ENCODE assay signal across 8 mouse cellular contexts in genomic region chr8:84471271-84471995, GRCm38 (mm10).
DNase-seq lines count a peak whose midpoint lies in the region; ATAC-seq and TF ChIP-seq lines count a peak whose summit lies in the region.

No protein-coding gene starts in this region.

- H3K36me3 ChIP-seq in forebrain, embryonic 11.5 days (ENCODE audit: control insufficient read depth, insufficient read depth, low read length) = no peaks in the 10 kb centered on the region
- H3K36me3 ChIP-seq in forebrain, embryonic 13.5 days (ENCODE audit: poor library complexity, severe bottlenecking) = no peaks in the 10 kb centered on the region
- H3K36me3 ChIP-seq in lung, embryonic 14.5 days (ENCODE audit: insufficient read depth) = no peaks in the 10 kb centered on the region

- H3K9ac ChIP-seq in forebrain, embryonic 11.5 days (ENCODE audit: low read length) = no peak overlapping the region
- H3K9ac ChIP-seq in forebrain, embryonic 13.5 days = no peak overlapping the region
- H3K9ac ChIP-seq in lung, embryonic 14.5 days = no peak overlapping the region

- H3K27me3 ChIP-seq in forebrain, embryonic 11.5 days (ENCODE audit: control insufficient read depth, insufficient read depth, low read length) = no peaks in the 10 kb centered on the region
- H3K27me3 ChIP-seq in forebrain, embryonic 13.5 days = no peaks in the 10 kb centered on the region
- H3K27me3 ChIP-seq in lung, embryonic 14.5 days (ENCODE audit: insufficient read depth, low read length) = no peaks in the 10 kb centered on the region

- WGBS in forebrain, embryonic 11.5 days = 60% methylated on average over 9 of the region's 9 CpGs
- 63% methylated on average over 9 of the region's 9 CpGs for WGBS in forebrain, embryonic 13.5 days
- WGBS in lung, embryonic 14.5 days = 37% methylated on average over 9 of the region's 9 CpGs

- H3K4me1 ChIP-seq in forebrain, embryonic 11.5 days (replicated peaks; ENCODE audit: control insufficient read depth, insufficient read depth, low read length) = no peaks in the 10 kb centered on the region
- no peaks in the 10 kb centered on the region for H3K4me1 ChIP-seq in forebrain, embryonic 13.5 days
- no peaks in the 10 kb centered on the region for H3K4me1 ChIP-seq in lung, embryonic 14.5 days (ENCODE audit: insufficient read depth)

- DNase-seq in forebrain, embryonic 11.5 days (ENCODE audit: low spot score) = peak; percentile 84
- peak; percentile 26 for DNase-seq in A20 (ENCODE audit: low read depth, low spot score)
- DNase-seq in c-Kit-positive CD71-negative TER-119-negative erythroid progenitor cells, embryonic 14.5 days (ENCODE audit: low read depth) = peak; percentile 35
- peak; percentile 34 to 70 for DNase-seq in gastrocnemius, postnatal 4 days (ENCODE audit: low spot score in 2 of 2)
- peak; percentile 91 for DNase-seq in lung, embryonic 14.5 days
- peak; percentile 48 for DNase-seq in thymus, postnatal 14 days
- no peak for DNase-seq in right cerebral cortex, postnatal 36 days (ENCODE audit: low spot score in 2 of 2)

- no peak overlapping the region for H3K27ac ChIP-seq in forebrain, embryonic 11.5 days (ENCODE audit: low read depth, low read length)
- H3K27ac ChIP-seq in forebrain, embryonic 13.5 days = no peak overlapping the region
- H3K27ac ChIP-seq in lung, embryonic 14.5 days (ENCODE audit: low read depth) = no peak overlapping the region

- no peak overlapping the region for H3K4me3 ChIP-seq in forebrain, embryonic 11.5 days (ENCODE audit: low read depth, low read length)
- no peak overlapping the region for H3K4me3 ChIP-seq in forebrain, embryonic 13.5 days
- no peak overlapping the region for H3K4me3 ChIP-seq in lung, embryonic 14.5 days (ENCODE audit: low read depth, low read length)

- ATAC-seq in forebrain, embryonic 11.5 days (replicated peaks; ENCODE audit: low FRiP score) = no peak
- ATAC-seq in forebrain, embryonic 13.5 days = no peak
- ATAC-seq in lung, embryonic 14.5 days (ENCODE audit: insufficient read depth) = no peak

- H3K4me2 ChIP-seq in forebrain, embryonic 11.5 days (ENCODE audit: low read depth, low read length, severe bottlenecking) = no peak overlapping the region
- H3K4me2 ChIP-seq in forebrain, embryonic 13.5 days = no peak overlapping the region
- no peak overlapping the region for H3K4me2 ChIP-seq in lung, embryonic 14.5 days

- TF ChIP-seq CTCF in lung, embryonic 14.5 days (IDR thresholded peaks at IDR 0.05; ENCODE audit: low read depth) = no peak

- no peaks in the 10 kb centered on the region for H3K9me3 ChIP-seq in forebrain, embryonic 11.5 days (ENCODE audit: control insufficient read depth, low read length)
- H3K9me3 ChIP-seq in forebrain, embryonic 13.5 days (replicated peaks) = no peaks in the 10 kb centered on the region
- no peaks in the 10 kb centered on the region for H3K9me3 ChIP-seq in lung, embryonic 14.5 days (ENCODE audit: low read depth, low read length)

Comparison
In these comparisons a context has a peak if more than half of its experiments do, and no peak if none do; other contexts are left out.
1. DNase-seq: peak in forebrain, embryonic 11.5 days (single experiment), A20 (single experiment), c-Kit-positive CD71-negative TER-119-negative erythroid progenitor cells, embryonic 14.5 days (single experiment), gastrocnemius, postnatal 4 days (2 of 2), lung, embryonic 14.5 days (single experiment) and thymus, postnatal 14 days (single experiment); none in right cerebral cortex, postnatal 36 days (0 of 2).